ENCODE assay signal across 29 mouse cellular contexts in the genomic region with DNA sequence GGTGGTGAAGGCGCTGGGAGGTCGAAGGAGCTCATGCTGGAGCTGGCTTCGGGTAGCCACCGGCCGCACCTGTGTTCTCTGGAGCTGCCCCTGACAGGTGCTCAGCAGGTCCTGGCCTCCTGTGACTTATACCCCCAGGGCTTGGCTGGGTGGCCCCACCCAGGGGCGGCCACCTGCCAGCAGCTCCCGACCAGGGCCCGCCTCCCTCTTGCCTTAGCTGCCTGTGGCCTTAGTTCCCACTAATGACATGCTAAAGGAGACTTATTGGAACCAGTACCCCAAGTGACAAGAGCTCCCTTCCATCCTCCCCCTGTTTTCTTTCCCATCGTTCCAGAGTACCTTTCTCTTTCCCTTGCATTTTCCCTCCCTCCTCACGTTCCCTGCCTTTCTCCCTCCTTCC. TPM values are rescaled to one million over a fixed set of nuclear protein-coding genes. Genes with fewer than 3 reads are reported as not detected.
"Had no signal": no experiment of that assay in that cellular context is flagged by ENCODE, and none has a peak within 500 bp of the region (broad histone marks: within the 10 kb centered on the region; RNA-seq: fewer than 3 reads in every experiment).

Gene Foxi1, minus strand, starts transcription at position 101 of the 400 bp plus-strand sequence.

- H3K27me3 ChIP-seq: liver, embryonic 13.5 days had no signal

- H3K4me2 ChIP-seq: liver, embryonic 13.5 days; midbrain, embryonic 11.5 days had no signal

- H3K36me3 ChIP-seq: liver, embryonic 13.5 days had no signal

- H3K9me3 ChIP-seq: liver, embryonic 13.5 days had no signal

- H3K4me3 ChIP-seq: left cerebral cortex, adult 2 months; liver, embryonic 13.5 days had no signal

- DNase-seq: layer of hippocampus, postnatal 36 days; liver, embryonic 13.5 days; lung, adult 2 months; lung, postnatal 14 days; lung, postnatal 4 days; midbrain, embryonic 14.5 days; thymus, adult 18-20 months; thymus, postnatal 36 days had no signal

- H3K27ac ChIP-seq: left cerebral cortex, adult 2 months; liver, embryonic 13.5 days had no signal

- H3K4me1 ChIP-seq: liver, embryonic 13.5 days had no signal

- H3K9ac ChIP-seq: liver, embryonic 13.5 days had no signal

RNA-seq across cellular contexts. Expression of gene Foxi1, which starts in this region (rescaled TPM):
- total RNA-seq: layer of hippocampus, adult 8-10 months; layer of hippocampus, postnatal 10 days; layer of hippocampus, postnatal 36 days; left cerebral cortex, postnatal 10 days; liver, adult 2 months; megakaryocyte progenitor cell, adult 5-6 weeks; megakaryocyte-erythroid progenitor cell, adult 5-6 weeks had no signal
- polyA plus RNA-seq: intestine, embryonic 14.5 days; limb, embryonic 11.5 days; limb, embryonic 14.5 days; liver, adult 2 months; liver, embryonic 13.5 days; liver, embryonic 16.5 days; lung, embryonic 16.5 days; midbrain, embryonic 11.5 days; midbrain, embryonic 14.5 days; midbrain, postnatal 0 days; neural tube, embryonic 11.5 days; neural tube, embryonic 14.5 days; small intestine, adult 2 months; spleen, adult 2 months; stomach, embryonic 16.5 days; testis, adult 2 months; urinary bladder, adult 2 months had no signal
